Mouse (Mus musculus) cerebellum, postnatal 14 days (tissue): ENCODE measurements at regions not wholly inside any gene's neighbourhood (a gene's known extent, or its start where the extent isn't known, plus 50 kb on each side); places are given as distances from the start of the nearest gene placed in this dataset.
A peak's percentile ranks its signal among the peaks of the same experiment; 100 is the strongest.

Experiments used
- DNase-seq, 2 experiments: peaks; one replicate each; pipeline ENCODE4 v3.0.0; 2021; ENCODE audit warnings: mixed read lengths in 2 of 2

DNA sequence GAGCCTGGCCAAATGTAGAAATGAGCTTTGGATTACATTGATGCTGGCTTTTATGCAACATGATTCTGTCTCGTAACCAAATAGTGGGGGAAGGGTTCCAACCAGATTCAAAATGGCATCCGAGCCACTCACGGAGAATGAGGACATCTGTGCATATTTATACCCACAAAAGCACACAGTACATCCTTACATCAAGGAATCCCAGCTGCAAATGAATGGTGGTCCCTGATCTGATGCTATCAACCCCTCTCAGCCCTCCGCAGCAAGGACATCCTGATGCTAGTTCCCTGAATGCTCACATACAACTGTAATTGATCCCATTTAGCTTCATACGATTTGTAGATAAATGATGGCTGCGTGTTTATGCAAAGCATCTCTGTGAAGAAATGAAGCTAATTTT is 215.9 kb downstream of the Samd5 start:
- DNase-seq = no peak

DNA sequence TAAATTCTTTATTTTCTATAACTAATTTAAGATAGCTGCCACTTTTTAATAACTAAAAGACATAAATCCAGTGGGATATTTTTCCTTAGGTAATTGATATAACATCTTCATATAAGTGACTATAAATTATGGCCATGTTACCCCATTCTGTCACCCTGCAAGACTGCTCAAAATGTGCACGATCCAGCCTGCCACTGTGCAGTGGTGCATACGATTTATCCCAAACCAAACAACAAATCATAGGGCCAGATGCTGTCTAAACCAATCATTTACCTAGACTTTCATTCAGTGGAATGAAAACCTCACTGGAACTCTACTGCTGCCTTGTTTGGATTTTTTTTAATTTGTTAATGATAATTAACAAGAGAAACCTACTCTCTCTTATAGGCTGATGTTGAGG is 216.5 kb downstream of the Samd5 start:
- DNase-seq = no peak

DNA sequence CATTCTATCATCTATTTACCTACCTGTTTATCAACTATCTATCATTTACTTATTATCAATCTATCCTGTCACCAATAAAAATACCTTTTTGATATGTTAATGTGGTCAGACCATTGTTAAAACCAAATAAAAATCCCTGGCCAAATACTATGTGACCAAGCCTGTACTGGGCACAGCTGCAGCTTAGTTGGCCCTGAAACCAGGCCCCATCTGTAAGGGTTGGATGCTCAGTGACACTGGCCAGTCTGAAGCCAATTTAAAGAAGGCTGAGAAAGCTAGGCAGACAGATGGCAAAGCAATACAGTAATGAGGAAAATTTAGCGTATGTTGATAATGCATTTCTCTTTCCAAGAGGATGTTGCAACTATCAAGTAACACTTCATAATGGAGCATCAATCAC is 217.8 kb downstream of the Samd5 start:
- peak; percentile 28 to 39 for DNase-seq

DNA sequence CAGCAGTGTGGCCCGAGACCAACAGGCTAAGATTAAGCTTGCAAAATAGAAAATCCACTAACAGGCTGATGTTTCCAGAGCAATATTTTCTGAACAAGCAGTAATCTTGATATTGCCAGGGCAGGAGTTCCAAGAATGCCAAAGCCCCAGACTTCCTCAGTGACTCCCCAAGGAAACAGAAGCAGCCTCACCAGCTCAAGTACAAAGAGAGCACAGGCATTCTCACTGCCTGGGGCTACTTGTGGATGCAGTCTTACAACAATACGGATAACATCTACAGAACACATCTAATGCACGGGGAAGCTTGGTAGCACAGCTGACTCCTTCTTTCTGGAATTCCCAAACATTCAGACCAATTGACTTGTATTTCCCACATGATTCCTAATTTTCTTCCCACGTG is 235.9 kb downstream of the Samd5 start:
- DNase-seq = no peak

DNA sequence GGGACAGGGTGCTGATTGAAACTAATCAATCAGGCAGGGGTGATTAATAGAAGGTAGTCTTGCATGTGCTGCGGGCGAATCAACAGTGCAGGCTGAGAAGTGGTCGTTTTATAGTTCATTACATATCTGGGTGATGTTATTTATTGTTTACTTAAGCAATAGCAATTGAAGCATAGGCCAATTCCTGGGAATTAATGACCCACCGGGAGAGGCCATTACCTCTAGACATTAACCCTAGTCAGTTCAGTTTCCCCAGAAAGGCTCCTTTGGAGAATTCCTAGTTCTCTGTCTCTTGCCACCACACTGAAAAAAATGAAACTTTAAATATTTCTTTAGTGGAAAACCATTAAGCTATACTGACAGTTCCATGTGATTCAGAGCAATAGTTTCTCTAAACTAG is 236.6 kb downstream of the Samd5 start:
- no peak for DNase-seq

DNA sequence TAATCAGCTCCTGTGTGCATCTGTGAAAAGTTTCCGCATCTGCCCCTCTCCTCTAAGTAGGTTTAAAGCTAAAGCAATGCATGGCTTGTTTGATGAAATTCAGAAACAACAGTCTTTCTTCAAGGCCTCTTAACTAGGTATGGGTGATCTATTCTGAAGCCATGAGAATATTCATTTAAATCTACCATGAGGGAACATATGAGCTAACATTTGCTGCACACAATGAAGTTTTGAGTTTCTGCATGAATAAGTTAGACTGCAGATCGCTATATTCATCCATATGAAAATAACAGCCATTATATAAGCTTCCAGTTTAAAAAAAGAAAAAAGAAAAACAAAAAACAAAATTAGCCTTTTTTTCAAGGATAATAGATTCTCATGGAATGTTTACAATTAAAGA is 245.9 kb downstream of the Samd5 start:
- no peak for DNase-seq

DNA sequence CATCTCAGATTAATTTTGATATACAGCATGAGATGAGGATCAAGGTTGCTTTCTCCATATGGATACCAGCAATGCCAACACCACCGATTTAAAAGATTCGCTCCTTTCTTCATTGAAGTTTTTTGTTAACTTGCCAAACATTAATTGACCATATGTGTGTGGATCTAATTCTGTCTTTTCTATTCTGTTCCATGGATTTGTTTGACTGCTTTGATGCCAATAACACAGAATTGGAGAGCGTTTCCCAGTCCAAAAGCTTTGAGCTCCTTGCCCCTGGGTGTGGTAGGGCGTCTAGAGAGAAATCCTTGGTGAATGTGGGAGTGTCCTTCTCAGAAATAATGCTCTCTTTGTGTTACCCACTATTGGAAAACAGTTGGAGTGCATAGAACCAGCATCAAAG is 254.3 kb downstream of the Samd5 start:
- peak in 1 of 2 experiments; percentile 3 for DNase-seq

DNA sequence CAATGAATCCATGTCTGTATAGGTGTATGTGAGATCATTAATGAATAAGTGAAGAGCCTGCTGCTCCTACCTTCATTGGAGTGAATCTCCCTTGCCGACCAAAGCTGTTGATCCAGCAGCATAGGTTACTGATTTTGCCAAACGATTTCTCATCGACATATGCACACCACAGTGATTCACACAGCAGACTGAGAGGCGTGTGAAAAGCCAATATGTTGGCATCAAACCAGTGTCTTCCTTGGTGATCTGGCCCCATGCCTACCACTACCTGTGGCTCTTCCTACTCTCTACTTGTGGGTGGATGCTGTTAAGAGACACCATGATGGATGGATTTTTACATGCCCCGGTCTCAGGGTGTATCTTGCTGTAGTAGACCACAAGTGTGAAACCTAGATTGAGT is 258.3 kb downstream of the Samd5 start:
- peak; percentile 52 to 53 for DNase-seq

DNA sequence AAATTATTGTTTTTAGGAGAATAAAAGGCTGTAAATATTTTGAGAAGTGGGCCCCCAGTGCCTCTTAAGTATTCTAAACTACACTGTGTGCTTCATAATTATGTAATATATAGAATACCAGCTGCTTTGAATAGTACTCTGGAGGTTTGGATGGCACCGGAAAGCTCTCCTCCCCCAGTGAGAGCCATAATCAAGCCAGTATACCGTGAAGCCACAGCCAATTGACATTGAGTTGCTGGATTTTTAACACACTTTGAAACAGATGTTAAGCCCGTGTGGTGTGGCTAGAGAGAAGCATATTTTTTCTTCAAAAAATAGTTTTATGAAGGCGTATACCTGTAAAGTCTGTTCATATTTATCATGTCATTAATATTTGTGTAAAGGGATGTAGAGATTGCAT is 268.9 kb downstream of the Samd5 start:
- no peak for DNase-seq

DNA sequence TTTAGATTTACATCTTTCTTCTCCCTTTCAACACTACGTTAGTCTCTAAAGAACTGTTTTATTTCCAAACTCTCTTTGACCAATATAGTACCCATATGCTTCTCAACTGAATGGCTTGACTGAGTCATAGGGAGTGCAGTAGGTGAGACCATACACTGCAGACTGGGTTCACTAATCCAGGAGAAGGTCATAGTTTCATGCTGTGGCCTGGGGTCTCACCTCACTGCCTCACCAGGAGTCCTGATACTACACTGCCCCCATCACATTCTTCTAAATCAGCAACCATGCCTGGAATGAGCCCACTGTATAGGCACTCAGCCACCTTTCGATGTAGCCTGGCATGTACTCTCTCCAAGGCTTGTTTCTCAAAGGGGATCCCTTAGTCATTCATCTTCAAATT is 269.6 kb downstream of the Samd5 start:
- DNase-seq = no peak

DNA sequence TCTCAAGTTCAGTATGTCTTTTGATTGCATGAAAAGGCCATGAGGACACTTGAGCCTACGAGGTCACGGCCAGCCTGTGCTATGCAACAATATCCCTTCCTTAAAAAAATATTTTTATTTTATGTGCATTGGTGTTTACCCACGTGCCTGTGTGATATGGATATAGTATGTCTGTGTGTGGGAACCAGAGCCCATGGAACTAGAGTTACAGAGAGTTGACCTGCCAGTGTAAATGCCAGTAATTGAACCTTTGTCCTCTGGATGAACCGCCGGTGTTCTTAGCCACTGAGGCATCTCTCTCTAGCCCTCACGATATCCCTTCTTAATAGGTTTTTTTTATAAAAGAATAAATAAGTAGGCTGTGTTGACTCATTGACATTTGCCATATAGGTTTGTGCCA is 270.0 kb downstream of the Samd5 start:
- no peak for DNase-seq

DNA sequence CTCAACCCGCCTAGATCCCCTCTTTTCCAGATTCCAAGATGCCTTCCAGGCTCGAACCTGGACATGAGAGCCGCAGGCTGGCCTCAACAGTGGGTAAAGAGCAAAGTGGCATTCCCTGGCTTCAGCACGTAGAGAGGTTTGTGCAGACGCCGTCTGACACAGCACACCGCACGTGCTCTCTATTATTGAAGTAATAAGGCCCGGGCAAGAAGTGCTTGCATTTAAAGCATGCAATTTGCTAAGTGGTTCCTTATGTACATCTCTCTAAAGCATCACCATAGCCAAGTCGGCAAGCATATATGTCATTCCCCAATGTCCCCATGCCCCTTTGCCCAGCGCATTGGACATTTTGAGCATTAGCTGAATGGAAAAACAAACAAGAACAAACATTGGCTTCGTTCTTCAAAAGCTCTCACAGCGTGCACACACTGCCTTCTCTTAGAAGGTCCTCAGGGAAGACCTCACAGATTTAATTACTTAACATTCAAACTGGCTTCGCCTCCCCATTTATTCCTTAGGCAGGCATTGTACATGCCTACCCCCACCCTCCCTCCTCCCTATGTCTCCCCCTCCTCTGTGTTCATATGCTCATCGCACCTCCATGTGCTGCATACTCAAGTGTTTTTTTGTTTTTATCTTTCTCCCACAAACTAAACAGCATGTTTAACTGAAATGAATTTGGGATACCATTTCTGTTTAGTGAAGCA is 273.9 kb downstream of the Samd5 start:
- DNase-seq = no peak

DNA sequence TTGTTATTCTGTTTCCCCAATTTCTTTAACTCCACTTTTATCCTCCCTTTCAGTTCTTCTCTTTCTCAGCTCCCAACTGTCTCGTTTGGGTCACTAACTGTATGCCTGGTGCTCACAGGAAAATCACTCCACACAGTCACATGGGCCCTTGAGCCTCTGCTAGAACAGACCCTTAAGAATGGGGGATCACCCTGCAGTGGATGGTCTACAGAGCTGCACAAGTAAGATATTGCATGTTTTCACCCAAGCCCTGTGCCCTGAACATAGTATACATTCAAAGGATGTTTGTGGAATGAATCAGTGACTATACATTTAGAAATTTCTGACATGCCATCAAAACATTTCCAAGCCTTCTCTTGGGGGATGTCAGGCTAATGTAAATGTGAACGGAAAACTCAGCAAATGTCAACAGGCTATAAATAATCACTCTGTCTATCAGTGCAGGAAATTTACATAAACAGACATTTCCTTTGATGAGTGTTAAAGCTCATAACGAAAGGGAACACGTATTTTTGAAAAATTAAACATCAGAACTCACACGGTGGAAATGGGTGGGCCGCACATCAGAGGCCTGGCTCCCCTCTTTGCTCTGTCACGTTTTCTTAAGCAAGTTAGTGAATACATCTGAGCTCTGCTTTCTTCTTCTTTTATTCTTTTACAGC is 297.4 kb downstream of the Samd5 start:
- no peak for DNase-seq

DNA sequence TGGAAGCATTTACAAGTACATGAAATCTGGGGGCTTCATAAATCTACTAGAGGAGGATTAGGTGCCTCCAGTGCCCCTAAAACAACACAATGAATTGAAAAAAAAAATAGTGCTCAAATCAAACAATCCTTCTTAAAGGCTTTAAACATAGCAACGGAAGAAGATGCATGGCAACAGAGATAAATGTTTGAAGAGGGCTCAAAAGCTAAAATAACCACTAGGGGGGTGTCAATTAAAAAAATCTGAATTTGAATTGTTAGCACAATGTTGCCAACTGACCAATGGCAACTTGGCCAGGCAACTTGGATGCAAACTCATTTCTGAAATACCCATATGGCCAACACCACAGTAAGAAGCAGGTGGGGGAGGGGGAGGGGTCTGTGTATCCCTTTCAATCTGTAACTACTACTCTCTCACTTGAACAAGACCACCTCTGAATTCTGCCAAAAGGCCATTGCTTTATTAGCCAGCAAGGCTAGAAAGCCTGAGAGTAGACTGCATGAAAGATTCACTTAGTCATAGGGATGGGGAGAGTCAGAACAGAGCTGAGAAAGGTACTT is 312.6 kb downstream of the Samd5 start:
- peak; percentile 56 to 58 for DNase-seq

DNA sequence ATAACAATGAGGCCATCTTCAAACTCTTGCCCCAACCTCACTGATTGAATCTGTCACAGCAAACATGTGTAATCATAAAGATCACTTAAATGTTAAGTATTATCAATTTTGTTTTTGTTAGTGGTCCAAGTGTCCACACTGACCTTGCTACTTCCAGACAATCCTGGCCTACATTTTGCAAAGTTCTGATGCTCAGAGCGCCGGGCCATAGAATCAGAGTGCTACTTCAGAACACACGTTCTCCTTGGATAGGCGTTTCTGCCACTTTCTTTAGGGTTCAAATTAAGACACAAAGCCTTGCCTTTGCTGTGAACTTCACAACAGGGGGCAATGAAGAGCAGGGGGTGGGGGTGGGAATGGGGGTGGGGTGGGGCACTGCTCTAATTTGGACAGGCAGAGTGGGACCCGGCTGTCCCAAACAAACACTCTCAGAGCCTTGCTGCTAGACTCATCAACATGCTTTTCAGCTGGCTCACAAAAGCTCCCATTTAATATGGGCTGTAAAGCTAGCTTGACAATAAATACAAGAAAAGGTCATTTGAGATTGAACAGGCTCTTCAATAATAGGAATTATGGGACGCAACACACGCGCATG is 336.7 kb downstream of the Samd5 start:
- DNase-seq = no peak

DNA sequence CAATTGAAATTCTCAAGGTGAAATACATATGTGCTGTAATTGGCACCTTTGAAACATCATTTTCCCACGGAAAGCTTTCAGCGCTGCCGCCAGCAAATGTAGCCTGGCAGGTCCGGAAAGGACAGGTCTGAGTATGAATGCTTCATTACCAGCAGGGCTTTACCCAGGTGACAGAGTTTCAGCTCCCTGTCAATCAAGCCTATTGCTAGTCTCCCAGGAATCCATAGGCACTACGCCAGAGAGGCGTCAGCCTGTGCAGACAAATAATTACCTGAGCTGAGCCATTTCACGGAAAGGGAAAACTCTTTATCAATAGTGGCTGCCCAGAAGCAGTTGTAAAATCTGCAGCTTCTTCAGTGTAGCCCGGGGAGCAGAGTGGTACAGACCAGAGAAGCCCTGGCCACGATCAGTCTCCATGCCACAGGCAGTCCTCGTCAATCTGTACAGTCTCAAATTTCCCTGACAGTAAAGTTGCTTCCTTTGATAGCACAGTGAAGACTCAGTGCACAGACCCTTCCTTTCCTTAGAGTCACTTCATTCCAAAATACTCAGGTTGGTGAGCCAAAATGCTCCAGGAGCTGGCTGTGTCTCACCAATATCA is 340.7 kb downstream of the Samd5 start:
- DNase-seq = peak; percentile 15 to 22

DNA sequence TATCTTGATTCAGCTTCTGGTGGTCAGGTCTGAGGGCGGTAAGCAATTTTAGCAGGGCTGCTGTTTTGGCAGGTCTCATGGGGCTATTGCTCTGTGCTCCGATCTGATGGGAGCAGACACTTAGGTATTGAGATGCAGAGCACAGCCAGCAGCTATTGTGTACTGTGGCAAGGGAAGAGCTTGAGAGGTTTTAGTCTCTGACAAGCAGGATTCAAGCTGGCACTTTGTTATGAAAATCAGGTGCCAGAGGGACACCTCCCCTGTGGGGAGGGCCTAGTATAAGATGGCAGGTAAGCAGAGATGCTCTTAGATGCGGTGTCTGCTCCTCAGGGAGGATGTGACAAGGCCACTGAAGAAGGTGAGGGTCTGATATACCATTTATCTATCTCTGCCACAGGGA is 343.3 kb downstream of the Samd5 start:
- no peak for DNase-seq

DNA sequence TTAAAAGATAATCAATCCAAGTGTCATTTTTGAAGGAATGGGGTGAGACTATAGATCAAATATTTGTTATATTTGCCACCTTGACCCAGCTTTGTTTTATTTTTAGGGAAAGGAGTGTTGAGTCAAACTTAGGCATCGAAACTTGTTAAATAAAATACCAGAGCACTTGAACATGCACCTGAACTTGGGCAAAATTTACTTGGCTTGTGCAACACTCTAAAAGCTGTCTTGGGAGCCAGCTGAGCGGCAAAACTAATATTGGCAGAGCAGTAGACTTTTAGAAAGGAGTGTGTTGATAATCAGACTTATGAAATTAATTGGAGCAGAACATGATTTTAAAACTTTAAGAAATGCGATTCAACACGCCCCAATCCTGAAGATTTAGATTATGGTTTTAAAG is 346.7 kb downstream of the Samd5 start:
- DNase-seq = no peak

DNA sequence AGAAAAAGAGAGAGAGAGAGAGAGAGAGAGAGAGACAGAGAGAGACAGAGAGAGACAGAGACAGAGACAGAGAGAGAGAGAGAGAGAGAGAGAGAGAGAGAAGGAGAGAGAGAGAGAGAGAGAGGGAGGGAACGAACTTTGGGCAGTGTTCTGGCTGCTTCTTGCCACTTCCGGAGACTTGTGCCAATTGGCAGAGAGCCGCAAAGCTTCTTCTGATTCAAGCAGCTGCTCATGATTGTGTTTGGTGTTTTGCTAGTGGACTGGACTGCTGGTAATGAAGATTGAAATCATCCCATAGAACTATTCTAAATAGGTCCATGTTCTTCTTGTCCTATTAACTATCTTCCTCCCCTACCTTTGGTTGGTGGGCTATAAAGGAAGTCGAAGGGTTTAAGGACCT is 347.1 kb downstream of the Samd5 start:
- peak; percentile 56 to 85 for DNase-seq

DNA sequence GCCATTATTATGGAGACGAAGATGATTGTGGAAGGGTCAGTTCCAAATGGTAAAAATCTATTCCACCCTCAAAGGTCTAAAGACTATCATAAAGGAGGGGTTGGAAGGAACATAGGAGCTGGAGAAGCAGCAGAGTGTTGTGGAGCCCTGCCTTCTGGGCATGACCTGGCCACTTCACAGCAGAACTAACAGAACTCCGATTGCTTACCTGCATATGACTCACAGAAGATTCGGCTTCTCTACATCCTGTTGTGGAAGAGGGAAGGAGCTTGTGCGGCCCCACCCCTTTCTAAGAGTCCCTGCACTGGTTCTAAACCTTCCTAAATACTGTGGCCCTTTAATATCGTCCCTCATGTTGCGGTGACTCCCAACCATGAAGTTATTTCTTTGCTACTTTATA is 362.7 kb downstream of the Samd5 start:
- no peak for DNase-seq

DNA sequence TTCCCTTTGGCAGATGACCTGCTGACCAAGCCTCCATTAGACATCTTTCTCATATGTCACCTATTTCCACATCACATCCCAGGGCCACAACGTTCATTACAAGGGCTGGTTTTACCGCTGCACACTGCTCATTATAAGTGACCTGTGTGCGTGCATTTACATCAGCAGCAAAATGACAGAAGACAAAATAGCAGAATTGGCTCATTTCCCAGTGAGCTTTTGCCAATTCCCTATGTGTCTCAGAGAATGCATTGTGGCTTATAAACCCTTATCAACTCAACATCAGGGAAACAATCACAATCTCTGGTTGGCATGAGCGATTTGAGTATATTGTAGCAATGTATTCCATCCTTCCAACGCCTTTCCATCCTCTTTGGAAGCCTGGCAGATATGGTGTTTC is 364.7 kb downstream of the Samd5 start:
- DNase-seq = no peak

DNA sequence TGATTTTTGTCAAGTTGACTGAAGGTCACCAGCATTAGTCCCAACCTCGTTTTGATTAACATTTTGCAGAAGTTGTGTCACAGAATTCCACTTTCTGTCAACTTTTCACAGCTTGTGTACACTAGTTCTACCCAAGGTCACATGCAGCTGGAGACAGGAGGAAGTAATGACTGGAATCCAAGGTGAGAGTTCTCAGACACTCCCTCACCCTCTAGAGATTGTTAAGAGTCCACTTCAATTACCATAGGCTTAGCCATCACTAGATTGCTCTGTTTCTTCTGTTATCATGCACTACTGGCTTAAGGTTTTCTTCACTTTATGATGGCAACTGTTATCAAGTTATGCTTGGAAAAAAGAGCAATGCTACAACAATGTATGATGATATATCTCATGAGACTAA is 379.0 kb downstream of the Samd5 start:
- DNase-seq = no peak

DNA sequence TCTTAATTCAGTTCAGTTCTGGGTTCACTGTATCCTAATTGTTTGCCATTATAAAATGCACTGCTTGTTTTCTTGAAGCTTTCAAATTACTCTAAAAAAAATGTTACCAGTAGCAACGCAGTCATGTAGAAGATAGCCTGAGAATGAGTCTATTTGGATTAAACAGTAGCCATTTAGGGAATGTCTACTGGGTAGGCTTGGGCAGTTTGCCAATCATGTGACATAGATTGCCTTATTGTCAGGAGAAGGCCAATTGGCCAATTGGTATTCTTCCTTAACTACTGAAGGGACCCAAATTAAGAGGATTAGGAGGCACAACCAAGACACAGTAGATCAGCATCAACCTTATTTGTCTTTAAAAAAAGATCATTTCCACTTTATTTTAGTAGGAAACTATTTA is 379.7 kb downstream of the Samd5 start:
- peak in 1 of 2 experiments; percentile 29 for DNase-seq

DNA sequence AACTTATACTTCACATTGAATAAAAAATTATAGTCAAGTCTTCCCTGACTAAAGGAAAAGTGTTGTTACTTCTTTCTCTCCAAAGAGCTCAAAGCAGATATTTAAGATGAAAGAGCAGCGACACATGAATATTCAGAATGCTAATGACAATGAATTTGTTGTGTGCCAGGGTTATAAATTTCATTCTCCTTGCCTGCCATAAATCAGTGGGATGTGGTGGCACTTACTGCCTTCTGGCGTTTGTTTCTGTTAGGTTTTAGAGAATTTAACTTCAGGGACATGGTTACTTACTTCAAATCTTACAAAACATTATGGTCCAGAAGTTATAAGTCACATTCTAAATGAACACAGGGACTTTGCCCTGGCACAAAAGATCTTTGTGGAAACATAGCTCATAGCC is 380.4 kb downstream of the Samd5 start:
- DNase-seq = no peak
